Mouse (Mus musculus) G1E (cell line): ENCODE measurements around the gene A1bg.

Experiments
- CTCF ChIP-seq: IDR thresholded peaks from 2 replicates; pipeline ENCODE4 v1.5.1; 2012; ENCODE audit warnings: low read depth, low read length, inconsistent platforms, mixed read lengths
- GATA1 ChIP-seq: IDR thresholded peaks from 2 replicates; pipeline ENCODE4 v1.6.1; 2012; ENCODE audit warnings: borderline replicate concordance, low read length, inconsistent platforms, mixed read lengths
- GATA2 ChIP-seq: IDR thresholded peaks from 2 replicates; pipeline ENCODE4 v1.6.1; 2012; ENCODE audit warnings: low read depth, low read length, inconsistent platforms, borderline replicate concordance
- POLR2AphosphoS5 ChIP-seq: IDR thresholded peaks from 2 replicates; pipeline ENCODE4 v1.6.1; 2012; ENCODE audit warnings: low read depth, low read length, inconsistent platforms; ENCODE audit not compliant: insufficient replicate concordance

DNA sequence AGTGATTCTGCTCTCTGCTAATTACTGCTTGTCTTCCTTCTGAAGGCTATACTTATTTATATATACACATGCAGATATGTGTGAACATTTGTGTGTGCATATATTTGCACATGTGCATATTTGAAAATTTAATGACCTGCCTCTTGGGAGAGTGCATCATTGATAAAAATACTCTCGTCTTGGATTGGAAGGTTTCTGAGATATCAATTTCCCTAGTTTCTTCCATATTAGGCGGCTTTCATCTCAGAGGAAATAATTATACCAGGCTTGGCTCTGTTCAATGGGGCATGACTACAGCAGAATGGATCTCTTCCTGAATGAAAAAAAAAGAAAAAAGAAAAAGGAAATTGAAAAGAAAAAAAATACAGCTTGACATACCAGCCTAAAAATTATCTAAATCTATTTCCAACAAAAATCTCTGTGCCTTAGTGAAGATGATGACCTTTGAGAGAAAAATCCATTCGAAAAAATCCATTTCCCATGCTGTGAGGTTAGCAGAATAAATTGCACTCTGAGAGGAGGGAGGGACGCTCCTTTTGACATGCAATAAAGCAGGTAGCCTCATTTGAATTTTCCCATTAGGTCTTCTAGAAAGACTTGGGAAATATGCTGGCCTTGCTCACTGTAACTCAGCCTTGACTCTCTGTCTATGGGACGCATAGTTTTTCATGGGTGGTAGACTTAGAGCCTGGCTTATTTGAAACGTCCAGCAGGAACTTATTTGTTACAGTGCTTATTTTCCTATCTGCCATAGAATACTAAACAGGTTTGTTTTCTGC is 24.4 kb downstream of the A1bg start:
- TF ChIP-seq CTCF = no peak
- TF ChIP-seq POLR2AphosphoS5 = no peak
- TF ChIP-seq GATA1 = no peak
- TF ChIP-seq GATA2 = no peak
